Mouse (Mus musculus) midbrain, embryonic 14.5 days (tissue): ENCODE measurements around the gene Dpp8. TPM values are rescaled to one million over a fixed set of nuclear protein-coding genes. Genes with fewer than 3 reads are reported as not detected.
A peak's percentile ranks its signal among the peaks of the same experiment; 100 is the strongest.

Experiments
- ATAC-seq: fragments of 200-750 bp; cut with Nextera tagmentation; 2 replicates; pipeline ENCODE4 v1.8.0; 2017; ENCODE audit warnings: moderate number of reproducible peaks, moderate library complexity; ENCODE audit not compliant: low FRiP score, low TSS enrichment
- DNase-seq: peaks from one replicate; pipeline ENCODE4 v3.0.0-alpha.2; 2015
- H3K27ac ChIP-seq: fragments of 300-500 bp; sonication (generic); replicated peaks from 2 replicates; pipeline ENCODE4 v1.5.1; 2014; ENCODE audit warnings: mild to moderate bottlenecking, low read depth, low read length, moderate library complexity
- H3K27me3 ChIP-seq: fragments of 300-500 bp; sonication (generic); 2 replicates; pipeline ENCODE4 v1.6.1; 2014; ENCODE audit warnings: low read length, control low read depth, mixed read lengths; ENCODE audit not compliant: control insufficient read depth, insufficient read depth
- H3K36me3 ChIP-seq: fragments of 300-500 bp; sonication (generic); 2 replicates; pipeline ENCODE4 v1.6.1; 2014; ENCODE audit warnings: low read length, control low read depth; ENCODE audit not compliant: control insufficient read depth, insufficient read depth
- H3K4me1 ChIP-seq: fragments of 300-500 bp; sonication (generic); 2 replicates; pipeline ENCODE4 v1.6.1; 2014; ENCODE audit warnings: mild to moderate bottlenecking, antibody characterized with exemption, low read length, control low read depth; ENCODE audit not compliant: control insufficient read depth, insufficient read depth
- H3K4me2 ChIP-seq: fragments of 300-500 bp; sonication (generic); 2 replicates; pipeline ENCODE4 v1.6.1; 2014; ENCODE audit warnings: mild to moderate bottlenecking, low read length, moderate library complexity
- H3K4me3 ChIP-seq: fragments of 300-500 bp; sonication (generic); replicated peaks from 2 replicates; pipeline ENCODE4 v1.5.1; 2014; ENCODE audit warnings: low read depth, low read length
- H3K9ac ChIP-seq: fragments of 300-500 bp; sonication (generic); replicated peaks from 2 replicates; pipeline ENCODE4 v1.6.1; 2014; ENCODE audit warnings: mild to moderate bottlenecking, low read length, moderate library complexity
- H3K9me3 ChIP-seq: fragments of 300-500 bp; sonication (generic); 2 replicates; pipeline ENCODE4 v1.6.1; 2016; ENCODE audit warnings: low read length, control low read depth, mixed read lengths; ENCODE audit not compliant: control insufficient read depth
- WGBS: fragments of 180-500 bp; shearing (Covaris S2); extraction: QIAGEN DNeasy Blood & Tissue Kit; methylation state at CpG from one replicate; pipeline ENCODE4 v1.1.7; 2014; 5-methylcytosine and 5-hydroxymethylcytosine counted together
- polyA plus RNA-seq: library from polyadenylated mRNA; unstranded; fragments of >200 nt; fragmentation: Nextera tagmentation; extraction: Ambion mirVana; gene quantifications from 2 replicates; pipeline ENCODE4 v1.2.1, GENCODE M21; 2014

The Dpp8 gene
- polyA plus RNA-seq, 1 experiment from 2014 or later: 39.1 TPM

DNA sequence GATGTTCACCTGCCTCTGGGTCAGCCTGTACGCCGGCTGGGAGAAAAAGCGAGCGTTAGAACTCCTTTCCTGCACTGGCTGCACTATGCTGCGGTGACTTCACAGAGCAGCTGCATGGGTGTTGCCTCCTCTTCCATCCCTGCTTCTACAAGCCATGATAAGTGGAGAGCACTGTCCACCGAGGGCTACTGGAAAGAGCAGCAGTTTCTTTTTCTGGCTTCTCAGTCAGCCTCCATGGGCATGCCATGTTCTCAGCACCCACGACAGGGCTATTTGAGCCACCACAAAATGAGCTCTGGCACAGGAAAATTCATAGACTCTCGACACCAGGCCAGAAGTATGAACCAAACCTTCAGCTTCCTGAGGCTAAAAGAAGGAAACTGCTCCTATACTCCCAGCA, 26.5 kb upstream of the Dpp8 start:
- H3K9ac ChIP-seq: no peak overlapping the region
- no peak for DNase-seq
- H3K4me2 ChIP-seq: no peak overlapping the region
- no peak for ATAC-seq
- 97% methylated on average over 8 of the region's 8 CpGs for WGBS
- no peaks in the 10 kb centered on the region for H3K4me1 ChIP-seq
- no peaks in the 10 kb centered on the region for H3K27me3 ChIP-seq
- H3K9me3 ChIP-seq: no peaks in the 10 kb centered on the region
- H3K4me3 ChIP-seq: no peak overlapping the region
- H3K36me3 ChIP-seq: peaks cover 62% of the 10 kb centered on the region
- no peak overlapping the region for H3K27ac ChIP-seq

DNA sequence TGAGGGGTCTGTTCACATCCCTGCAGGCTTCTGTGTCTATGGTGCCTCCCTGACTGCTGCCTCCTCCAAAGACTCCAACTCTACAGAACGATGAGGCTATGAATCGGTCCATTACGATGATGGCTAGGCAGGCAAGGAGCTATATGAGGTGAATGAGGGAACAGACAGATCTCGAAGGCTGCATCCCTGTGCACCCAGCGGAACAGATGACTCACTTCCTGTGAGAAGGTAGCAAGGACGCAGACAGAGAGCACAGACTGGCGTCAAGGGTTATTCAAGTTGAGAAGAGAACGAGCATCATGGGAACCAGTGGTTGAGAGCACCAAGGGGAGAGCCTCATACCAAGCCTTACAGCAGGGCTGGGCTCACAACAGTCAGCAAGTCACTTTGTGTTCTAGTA, 21.6 kb upstream of the Dpp8 start:
- DNase-seq: no peak
- 93% methylated on average over 8 of the region's 8 CpGs for WGBS

DNA sequence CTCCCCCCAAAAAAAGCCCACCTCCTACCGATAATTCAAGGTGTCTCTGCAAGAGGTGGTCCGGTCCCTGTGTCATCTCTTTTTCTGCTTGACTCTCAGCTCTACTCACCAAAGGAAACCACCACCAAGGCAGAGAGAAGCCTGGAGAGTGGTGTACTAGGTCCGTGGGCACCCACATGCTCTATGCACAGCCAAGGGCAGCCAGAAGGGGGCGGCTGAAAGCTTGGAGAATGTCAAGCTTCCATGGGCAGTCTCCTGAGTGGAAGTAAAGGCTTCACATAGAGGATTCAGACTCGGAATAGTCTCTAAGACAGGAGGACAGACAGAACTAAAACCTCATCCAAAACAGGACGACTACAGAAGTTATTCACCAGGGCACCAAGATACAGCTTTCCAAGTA, 20.9 kb upstream of the Dpp8 start:
- Histone ChIP-seq H3K9me3 (no peaks in the 10 kb centered on the region), H3K9ac (no peak overlapping the region), H3K4me2 (no peak overlapping the region), H3K36me3 (peaks cover 22% of the 10 kb centered on the region), H3K4me1 (peaks cover 6% of the 10 kb centered on the region), H3K4me3 (no peak overlapping the region), H3K27me3 (no peaks in the 10 kb centered on the region), H3K27ac (no peak overlapping the region)
- ATAC-seq: no peak
- DNase-seq: no peak
- 62% methylated on average over 6 of the region's 6 CpGs for WGBS

More for the DNA sequence above, 21.6 kb upstream of the Dpp8 start:
- Histone ChIP-seq H3K9ac (no peak overlapping the region), H3K27me3 (no peaks in the 10 kb centered on the region), H3K9me3 (no peaks in the 10 kb centered on the region), H3K4me1 (0 out of 2 replicates have a peak, but pooled peaks cover under 1% of the 10 kb centered on the region), H3K4me2 (no peak overlapping the region), H3K27ac (no peak overlapping the region), H3K36me3 (peaks cover 28% of the 10 kb centered on the region), H3K4me3 (no peak overlapping the region)
- no peak for ATAC-seq

DNA sequence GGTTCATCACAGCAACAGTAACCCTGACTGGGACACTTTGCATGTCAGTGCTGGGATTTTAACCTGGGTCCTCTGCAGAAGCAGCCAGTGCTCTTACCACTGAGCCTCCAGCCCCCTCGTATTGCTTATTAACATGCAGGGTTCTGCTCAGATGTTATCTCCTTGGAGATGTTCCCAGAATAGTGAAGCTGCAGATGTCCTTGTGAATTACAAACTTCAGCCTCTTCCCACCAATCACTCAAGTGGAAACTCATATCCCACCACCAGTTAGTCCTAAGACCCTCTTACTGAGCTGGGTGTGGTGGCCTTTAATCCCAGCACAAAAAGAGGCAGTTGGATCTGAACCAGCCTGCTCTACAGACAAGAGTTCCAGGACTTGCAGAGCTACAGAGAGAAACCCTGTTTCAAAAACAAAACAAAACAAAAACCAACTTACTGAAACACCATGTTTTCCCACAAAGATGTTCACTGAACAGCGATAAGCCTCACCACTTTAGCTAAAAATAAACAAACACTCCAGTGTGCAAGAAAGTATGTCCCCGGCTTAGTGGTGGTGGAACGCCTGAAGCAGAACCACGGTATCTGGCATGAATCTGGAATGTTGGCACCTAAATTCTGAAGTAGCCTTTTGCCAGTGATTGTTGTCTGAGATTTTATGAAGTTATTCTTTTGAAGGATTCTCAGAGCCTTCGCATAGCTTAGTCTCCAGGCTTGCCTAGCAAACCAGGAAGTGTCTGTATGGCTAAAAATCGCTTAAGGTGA, 16.6 kb upstream of the Dpp8 start:
- no peak overlapping the region for H3K9ac ChIP-seq
- ATAC-seq (no peak), DNase-seq (no peak)
- H3K27me3 ChIP-seq: no peaks in the 10 kb centered on the region
- peak overlapping the region; percentile 52; the same call in 1 of the 2 replicates for H3K27ac ChIP-seq
- 75% methylated on average over 7 of the region's 7 CpGs for WGBS
- no peak overlapping the region for H3K4me2 ChIP-seq
- no peak overlapping the region for H3K4me3 ChIP-seq
- peaks cover 49% of the 10 kb centered on the region for H3K4me1 ChIP-seq
- H3K36me3 ChIP-seq: peaks cover 2% of the 10 kb centered on the region; the same call in 1 of the 2 replicates
- no peaks in the 10 kb centered on the region for H3K9me3 ChIP-seq

DNA sequence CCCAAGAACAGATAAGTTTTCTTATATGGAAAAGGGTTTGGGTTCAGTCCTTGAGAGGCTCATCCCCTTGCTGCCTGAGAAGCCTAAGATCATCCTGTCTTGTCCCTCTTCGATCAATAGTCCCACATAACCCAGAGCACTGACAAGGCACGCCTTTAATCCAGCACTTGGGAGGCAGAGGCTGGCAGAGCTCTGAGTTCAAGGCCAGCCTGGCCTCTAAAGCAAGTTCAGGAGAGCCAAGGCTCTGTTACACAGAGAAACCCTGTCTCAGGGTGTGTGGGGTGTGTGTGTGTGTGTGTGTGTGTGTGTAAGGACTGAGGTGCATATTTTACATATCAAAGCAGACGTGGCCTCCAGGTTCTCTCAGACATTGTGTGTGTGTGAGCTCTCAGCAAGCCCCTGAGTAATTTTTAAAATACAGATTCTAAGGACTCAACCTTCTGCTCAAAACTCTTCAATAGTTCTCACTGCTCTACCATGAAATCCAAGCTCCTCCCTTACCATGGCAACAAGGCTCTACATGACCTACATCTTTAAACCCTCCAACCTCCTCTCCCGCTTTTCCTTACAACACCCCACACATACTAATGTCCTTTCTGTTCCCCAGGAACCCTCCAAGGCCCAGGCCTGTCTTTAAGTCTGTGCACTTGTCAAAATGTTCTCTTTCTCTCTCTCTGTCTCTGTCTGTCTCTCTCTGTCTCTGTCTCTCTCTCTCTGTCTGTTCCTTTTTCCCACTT, 15.8 kb upstream of the Dpp8 start:
- no peaks in the 10 kb centered on the region for H3K27me3 ChIP-seq
- H3K9me3 ChIP-seq: no peaks in the 10 kb centered on the region
- H3K36me3 ChIP-seq: no peaks in the 10 kb centered on the region
- peak overlapping the region; percentile 58 for H3K27ac ChIP-seq
- H3K4me3 ChIP-seq: no peak overlapping the region
- H3K9ac ChIP-seq: 0 out of 2 replicates have a peak overlapping the region, but pooled peaks have one; percentile 17
- WGBS: 55% methylated on average over 4 of the region's 4 CpGs
- DNase-seq (peak; percentile 47), ATAC-seq (no peak)
- H3K4me1 ChIP-seq: peaks cover 49% of the 10 kb centered on the region
- H3K4me2 ChIP-seq: peak overlapping the region; percentile 25

DNA sequence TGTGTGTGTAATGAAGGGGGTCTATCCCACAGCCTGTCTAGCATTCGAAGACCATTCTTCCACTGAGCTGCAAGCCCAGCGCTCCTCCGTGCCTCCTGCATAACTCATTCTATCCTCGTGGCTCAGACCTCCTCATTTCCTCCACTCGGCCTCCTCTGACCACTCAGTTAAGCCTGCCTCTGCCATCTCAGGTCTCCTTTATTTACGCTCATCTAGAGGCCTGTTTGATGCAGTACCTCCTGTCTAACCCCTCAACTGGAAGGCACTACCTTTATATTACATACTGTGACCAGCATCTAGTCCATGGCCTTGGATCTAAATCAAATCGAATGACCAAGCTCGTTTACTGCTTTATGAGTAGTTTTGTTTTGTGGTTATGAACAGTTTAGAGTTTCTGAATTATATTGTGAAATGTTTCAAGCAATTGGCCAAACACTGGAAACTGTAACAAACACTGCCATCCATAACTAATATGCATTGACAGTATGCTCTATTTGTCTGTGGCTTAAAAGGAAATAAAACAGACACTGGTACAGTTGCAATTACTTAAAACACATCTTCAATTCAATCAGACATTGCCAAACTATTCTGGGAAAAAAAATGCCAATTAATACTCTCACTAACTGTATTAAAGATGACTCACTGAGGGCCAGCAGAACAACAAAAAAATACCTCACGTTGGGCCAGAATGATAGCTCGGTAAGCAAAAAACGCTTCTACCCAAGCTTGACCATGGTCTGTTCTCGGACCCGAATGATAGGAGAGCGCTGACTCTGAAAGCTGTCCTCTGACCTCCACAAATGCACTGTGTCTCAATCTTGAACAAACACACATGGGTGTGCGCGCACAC, 15.0 kb upstream of the Dpp8 start:
- H3K4me1 ChIP-seq: peaks cover 52% of the 10 kb centered on the region
- H3K4me2 ChIP-seq: peak overlapping the region; percentile 77
- peak overlapping the region; percentile 17; the same call in 1 of the 2 replicates for H3K9ac ChIP-seq

DNA sequence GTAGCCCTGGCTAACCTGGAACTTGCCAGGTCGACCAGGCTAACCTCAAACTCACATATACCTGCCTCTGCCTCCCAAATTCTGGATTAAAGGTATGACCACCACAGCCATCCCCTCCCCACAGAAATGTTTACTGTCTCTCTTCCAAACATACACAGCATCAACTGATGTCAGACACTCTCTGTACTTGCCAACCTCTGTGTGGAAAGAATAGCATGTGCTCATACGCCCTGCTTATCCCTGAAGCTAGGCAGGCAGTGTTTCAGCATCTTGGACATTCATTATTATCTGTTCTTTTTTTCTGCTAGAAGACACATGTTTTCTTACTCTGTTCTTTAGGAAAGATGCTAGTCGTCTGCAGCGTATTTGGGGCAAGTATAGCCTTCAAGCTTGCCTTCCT, 14.3 kb upstream of the Dpp8 start:
- WGBS: 89% methylated on average over 4 of the region's 4 CpGs
- Histone ChIP-seq H3K4me1 (peaks cover 54% of the 10 kb centered on the region), H3K9ac (0 out of 2 replicates have a peak overlapping the region, but pooled peaks have one; percentile 6), H3K27ac (no peak overlapping the region), H3K36me3 (no peaks in the 10 kb centered on the region), H3K4me2 (peak overlapping the region; percentile 77), H3K27me3 (no peaks in the 10 kb centered on the region), H3K4me3 (no peak overlapping the region), H3K9me3 (no peaks in the 10 kb centered on the region)
- ATAC-seq (no peak), DNase-seq (no peak)

More for the DNA sequence above, 15.0 kb upstream of the Dpp8 start:
- Histone ChIP-seq H3K9me3 (no peaks in the 10 kb centered on the region), H3K36me3 (no peaks in the 10 kb centered on the region), H3K27me3 (no peaks in the 10 kb centered on the region), H3K27ac (peak overlapping the region; percentile 58; the same call in 1 of the 2 replicates), H3K4me3 (no peak overlapping the region)
- 74% methylated on average over 16 of the region's 16 CpGs for WGBS
- DNase-seq (no peak), ATAC-seq (no peak)

DNA sequence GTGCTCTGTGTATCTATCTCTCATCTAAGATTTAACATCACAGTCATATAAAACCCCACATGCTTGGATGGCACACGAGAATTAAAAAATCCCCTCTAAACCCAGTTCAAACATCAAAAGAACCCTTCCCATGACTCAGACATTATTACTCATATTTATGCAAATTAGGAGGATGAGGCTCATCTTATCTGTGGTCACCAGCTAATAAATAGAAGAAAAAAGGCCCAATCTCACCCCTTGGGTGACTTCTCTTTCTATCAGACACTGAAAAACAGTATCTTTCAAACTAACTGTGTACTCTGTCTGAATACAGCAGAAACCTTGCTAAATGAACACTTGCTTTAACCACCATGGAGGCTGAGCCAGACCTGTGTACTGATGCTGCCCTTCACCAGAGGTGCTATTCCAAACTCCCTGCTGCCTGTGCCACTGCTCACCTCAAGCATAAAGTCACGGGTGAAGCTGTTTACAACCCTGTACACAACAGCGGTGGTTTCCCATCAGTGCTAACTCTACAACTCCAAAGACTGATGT, 13.6 kb upstream of the Dpp8 start:
- Histone ChIP-seq H3K9me3 (no peaks in the 10 kb centered on the region), H3K36me3 (no peaks in the 10 kb centered on the region), H3K4me2 (peak overlapping the region; percentile 77), H3K27ac (no peak overlapping the region), H3K4me3 (no peak overlapping the region), H3K9ac (peak overlapping the region; percentile 0; the same call in 1 of the 2 replicates), H3K27me3 (no peaks in the 10 kb centered on the region), H3K4me1 (peaks cover 54% of the 10 kb centered on the region)
- WGBS: 69% methylated on average over 3 of the region's 3 CpGs
- ATAC-seq (no peak), DNase-seq (no peak)
